Mouse (Mus musculus) c-Kit-positive CD71-negative TER-119-negative erythroid progenitor cells, embryonic 14.5 days (primary cell): ENCODE measurements around the gene Olfr60.

Experiments used
- DNase-seq: peaks from one replicate; pipeline ENCODE4 v3.0.0-alpha.2; 2013; ENCODE audit warnings: low read depth

Olfr60 gene

GRCm38 (mm10) chr7:140361571-140361970 is at the start of gene Olfr60:
Gene Olfr60 (minus strand): TSS chr7:140361671.
- no peak for DNase-seq

GRCm38 (mm10) chr7:140402818-140403217 is 41.3 kb upstream of the Olfr60 start, which contains the start of gene Olfr531:
Gene Olfr531 (minus strand): TSS chr7:140402918.
- DNase-seq = no peak

- no peak for DNase-seq
Measured at GRCm38 (mm10) chr7:140376911-140377310, 15.4 kb upstream of the Olfr60 start.

GRCm38 (mm10) chr7:140376231-140376630 is 14.8 kb upstream of the Olfr60 start, which contains the start of gene Olfr530:
Gene Olfr530 (minus strand): TSS chr7:140376331.
- no peak for DNase-seq

GRCm38 (mm10) chr7:140374300-140374699 is 12.8 kb upstream of the Olfr60 start:
- DNase-seq = no peak

- DNase-seq = no peak
Measured at GRCm38 (mm10) chr7:140333717-140334116, 27.8 kb downstream of the Olfr60 start, which contains the start of gene Olfr527. Gene Olfr527 (plus strand): TSS chr7:140334017.

GRCm38 (mm10) chr7:140329766-140330304 is 31.6 kb downstream of the Olfr60 start:
- DNase-seq = no peak

GRCm38 (mm10) chr7:140321135-140321534 is 40.3 kb downstream of the Olfr60 start:
- no peak for DNase-seq

GRCm38 (mm10) chr7:140320558-140320957 is 40.9 kb downstream of the Olfr60 start, which contains the start of gene Olfr525:
Gene Olfr525 (plus strand): TSS chr7:140320858.
- DNase-seq = no peak

- DNase-seq = no peak
Measured at GRCm38 (mm10) chr7:140319861-140320385, 41.5 kb downstream of the Olfr60 start.

- DNase-seq = no peak
Measured at GRCm38 (mm10) chr7:140299416-140299815, 62.1 kb downstream of the Olfr60 start.

GRCm38 (mm10) chr7:140296876-140297275 is 64.6 kb downstream of the Olfr60 start:
- DNase-seq = no peak

- no peak for DNase-seq
Measured at GRCm38 (mm10) chr7:140295746-140296145, 65.7 kb downstream of the Olfr60 start.
